Mouse (Mus musculus) bone marrow, adult 2 months (tissue): ENCODE measurements around the gene Prr13. TPM values are rescaled to one million over a fixed set of nuclear protein-coding genes. Genes with fewer than 3 reads are reported as not detected.

ENCODE experiments used
- H3K27ac ChIP-seq: fragments of 200-500 bp; 2 replicates; pipeline ENCODE4 v1.5.1; 2012; ENCODE audit warnings: low read depth, mild to moderate bottlenecking, control low read depth, inconsistent platforms, low read length; ENCODE audit not compliant: control insufficient read depth, poor library complexity, insufficient read depth
- H3K4me1 ChIP-seq: fragments of 200-500 bp; 2 replicates; pipeline ENCODE4 v1.6.1; 2011; ENCODE audit warnings: low read length; ENCODE audit not compliant: control insufficient read depth, insufficient read depth
- H3K4me3 ChIP-seq: fragments of 200-500 bp; replicated peaks from 2 replicates; pipeline ENCODE3; 2011; ENCODE audit warnings: mild to moderate bottlenecking, low read depth, low read length, control low read depth; ENCODE audit not compliant: control insufficient read depth
- CTCF ChIP-seq: fragments of 200-500 bp; IDR thresholded peaks from 2 replicates; pipeline ENCODE4 v1.5.1; 2011; ENCODE audit warnings: low read length, control low read depth; ENCODE audit not compliant: control insufficient read depth, insufficient read depth
- POLR2A ChIP-seq: fragments of 200-500 bp; IDR thresholded peaks from 2 replicates; pipeline ENCODE4 v1.6.1; 2011; ENCODE audit warnings: low read depth, mild to moderate bottlenecking, control low read depth, low read length, borderline replicate concordance; ENCODE audit not compliant: control insufficient read depth
- WGBS: fragments of 180-500 bp; shearing (Covaris S2); methylation state at CpG from one replicate; pipeline ENCODE4 v1.1.7; 2018; 5-methylcytosine and 5-hydroxymethylcytosine counted together
- polyA plus RNA-seq: library from polyadenylated mRNA; stranded (reverse); fragments of >200 nt; gene quantifications from 2 replicates; pipeline ENCODE4 v1.2.4, GENCODE M21; 2011; ENCODE audit warnings: low replicate concordance; ENCODE audit not compliant: missing spikeins, insufficient read depth, insufficient read length

Gene Prr13
- polyA plus RNA-seq, 1 experiment = 251 TPM

DNA sequence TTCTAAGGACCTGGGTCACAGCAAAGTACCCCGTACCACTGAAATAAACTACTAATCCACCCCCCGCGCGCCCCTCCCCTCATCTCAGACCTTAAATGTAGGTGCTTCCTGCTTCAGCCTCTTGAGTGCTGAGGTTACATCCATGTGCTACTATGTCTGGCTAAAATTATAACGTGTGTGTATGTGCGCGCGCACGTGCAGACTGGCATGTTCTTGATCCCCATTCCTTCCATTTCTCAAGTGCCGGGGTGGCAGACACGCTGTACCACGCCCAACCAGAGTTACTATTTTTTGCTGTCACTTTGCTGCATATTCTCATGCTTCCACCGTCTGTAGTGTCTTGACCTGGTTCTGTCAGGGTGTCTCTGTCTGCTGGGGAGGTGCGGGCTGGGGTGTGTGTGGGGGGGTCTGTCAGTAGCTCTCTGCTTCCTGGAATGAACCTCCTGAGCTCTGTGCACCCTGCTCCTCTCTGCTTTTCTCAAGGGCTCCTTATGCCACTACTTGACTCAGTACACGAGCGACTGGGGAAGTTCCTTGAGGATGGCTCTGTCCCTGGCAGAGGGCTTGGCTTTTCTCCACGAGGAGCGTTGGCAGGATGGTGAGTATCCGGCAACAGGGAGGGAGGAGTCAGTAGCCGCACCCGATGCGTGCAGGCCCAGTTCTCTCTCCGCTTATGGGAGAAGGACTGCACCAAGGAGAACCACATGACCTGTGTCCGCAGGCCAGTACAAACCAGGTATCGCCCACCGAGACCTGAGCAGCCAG is 7.0 kb upstream of the Prr13 start:
- TF ChIP-seq CTCF = no peak
- no peak for TF ChIP-seq POLR2A
- Histone ChIP-seq H3K4me3 (no peak overlapping the region), H3K27ac (no peak overlapping the region), H3K4me1 (no peaks in the 10 kb centered on the region)
- 86% methylated on average over 26 of the region's 26 CpGs for WGBS

DNA sequence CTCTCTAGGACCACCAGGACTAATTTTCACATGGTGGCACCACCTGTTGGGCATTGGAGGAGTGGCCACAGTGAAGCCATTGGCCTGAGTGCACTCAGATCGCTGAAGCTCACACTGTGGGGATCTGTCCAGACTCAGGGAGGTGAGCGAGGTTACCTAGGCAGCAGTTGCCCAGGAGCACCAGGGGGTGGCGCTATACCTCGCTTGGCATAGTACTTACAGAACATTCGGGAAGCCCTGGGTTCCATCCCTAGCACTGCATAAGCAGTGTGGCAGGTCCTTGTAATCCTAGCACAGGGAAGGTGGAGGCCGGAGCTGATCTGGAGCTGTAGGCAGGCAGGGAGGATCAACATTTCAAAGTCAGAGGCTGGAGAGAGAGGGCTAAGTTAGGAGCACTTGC is 2.8 kb upstream of the Prr13 start:
- Histone ChIP-seq H3K27ac (no peak overlapping the region), H3K4me3 (no peak overlapping the region), H3K4me1 (peaks cover 2% of the 10 kb centered on the region)
- 61% methylated on average over 6 of the region's 6 CpGs for WGBS
- TF ChIP-seq CTCF (peak; percentile 68), POLR2A (no peak)

DNA sequence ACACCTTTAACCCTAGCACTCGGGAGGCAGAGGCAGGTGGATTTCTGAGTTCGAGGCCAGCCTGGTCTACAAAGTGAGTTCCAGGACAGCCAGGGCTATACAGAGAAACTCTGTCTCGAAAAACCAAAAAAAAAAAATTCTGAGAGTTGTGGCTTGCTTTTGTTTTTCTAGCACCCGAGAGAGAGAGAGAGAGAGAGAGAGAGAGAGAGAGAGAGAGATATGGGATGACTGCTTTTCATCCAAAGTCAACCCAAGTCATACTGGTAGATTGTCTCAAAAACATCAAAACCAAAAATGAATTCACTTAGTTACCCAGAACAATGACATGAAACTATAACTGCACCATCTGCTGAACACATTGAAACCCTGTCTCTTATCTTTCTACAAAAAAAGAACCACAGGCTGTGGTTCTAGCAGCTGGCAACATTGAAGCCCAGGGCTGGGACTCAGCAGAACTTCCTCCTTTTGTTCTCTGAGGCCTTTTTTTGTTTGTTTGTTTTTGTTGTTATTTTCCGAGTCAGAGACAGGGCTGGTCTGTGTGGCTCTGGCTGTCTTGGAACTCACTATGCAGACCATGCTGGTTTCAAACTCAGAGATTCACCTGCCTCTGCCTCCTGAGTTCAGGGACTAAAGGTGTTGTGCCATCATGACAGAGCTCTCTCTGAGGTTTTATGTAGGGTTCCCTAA is 635 bp upstream of the Prr13 start:
- 20% methylated on average over 5 of the region's 5 CpGs for WGBS
- Histone ChIP-seq H3K4me1 (peaks cover 2% of the 10 kb centered on the region), H3K27ac (peak overlapping the region; percentile 83), H3K4me3 (peak overlapping the region; percentile 36)
- TF ChIP-seq CTCF = no peak
- no peak for TF ChIP-seq POLR2A

DNA sequence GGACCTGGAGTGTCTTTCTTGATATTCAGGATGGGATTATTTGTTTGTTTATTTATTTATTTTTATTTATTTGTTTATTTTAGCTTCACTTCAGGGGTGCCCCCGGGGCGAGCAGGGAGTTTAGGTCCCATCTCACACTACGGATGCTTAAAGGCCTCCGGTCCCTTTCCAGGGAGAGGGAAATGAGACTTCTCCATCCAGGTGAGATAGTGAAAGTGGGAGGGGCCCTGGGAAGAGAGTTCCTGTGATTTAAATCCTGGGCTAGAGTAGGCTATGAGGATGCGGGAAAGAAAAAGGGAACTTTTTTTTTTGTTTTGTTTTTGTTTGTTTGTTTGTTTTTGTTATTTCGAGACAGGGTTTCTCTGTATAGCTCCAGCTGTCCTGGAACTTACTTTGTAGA is 553 bp downstream of the Prr13 start:
- H3K4me3 ChIP-seq = peak overlapping the region; percentile 72
- 13% methylated on average over 6 of the region's 6 CpGs for WGBS

DNA sequence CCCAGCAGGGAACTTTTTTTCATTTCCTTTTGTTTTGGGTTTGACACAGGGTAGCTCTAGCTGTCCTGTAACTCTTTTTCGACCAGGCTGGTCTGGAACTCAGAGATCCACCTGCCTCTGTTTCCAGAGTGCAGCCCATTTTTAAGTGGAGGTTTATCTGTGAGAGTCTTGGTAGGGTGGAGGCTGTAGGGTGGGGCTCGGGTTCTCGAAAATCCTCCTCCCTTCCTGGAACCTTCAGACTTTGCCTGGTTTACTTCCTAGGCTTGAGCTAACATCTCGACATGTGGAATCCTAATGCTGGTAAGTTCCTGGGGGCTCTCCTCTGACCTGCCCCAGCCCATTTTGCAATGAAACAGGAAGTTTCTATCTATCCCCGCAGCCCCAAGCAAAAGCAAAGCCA is 1.0 kb downstream of the Prr13 start:
- peak overlapping the region; percentile 67 for H3K4me3 ChIP-seq
- peaks cover 2% of the 10 kb centered on the region for H3K4me1 ChIP-seq
- WGBS = 2% methylated on average over 5 of the region's 5 CpGs
- H3K27ac ChIP-seq = peak overlapping the region; percentile 54
- TF ChIP-seq POLR2A (no peak), CTCF (no peak)

More for the DNA sequence above, 553 bp downstream of the Prr13 start:
- TF ChIP-seq CTCF = no peak
- TF ChIP-seq POLR2A = no peak
- peaks cover 2% of the 10 kb centered on the region for H3K4me1 ChIP-seq
- peak overlapping the region; percentile 54 for H3K27ac ChIP-seq

DNA sequence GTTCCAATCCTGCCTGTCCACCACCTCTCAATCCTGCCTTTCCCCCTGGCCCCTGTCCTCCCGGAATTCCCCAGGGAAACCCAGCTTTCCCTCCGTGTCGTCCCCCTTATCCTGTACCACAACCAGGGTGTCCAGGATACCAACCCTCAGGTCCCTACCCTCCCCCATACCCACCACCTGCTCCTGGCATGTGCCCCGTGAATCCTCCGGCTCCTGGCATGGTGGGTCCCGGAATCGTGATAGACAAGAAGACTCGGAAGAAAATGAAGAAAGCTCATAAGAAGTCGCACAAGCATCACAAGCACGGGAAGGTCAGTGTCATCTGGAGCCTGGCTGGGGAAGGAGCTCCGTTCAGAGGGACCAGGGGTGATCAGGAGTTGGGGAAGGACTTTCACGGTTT is 1.6 kb downstream of the Prr13 start:
- WGBS = 37% methylated on average over 12 of the region's 12 CpGs
- Histone ChIP-seq H3K4me3 (peak overlapping the region; percentile 67), H3K27ac (peak overlapping the region; percentile 49), H3K4me1 (peaks cover 2% of the 10 kb centered on the region)
- TF ChIP-seq POLR2A (no peak), CTCF (no peak)

DNA sequence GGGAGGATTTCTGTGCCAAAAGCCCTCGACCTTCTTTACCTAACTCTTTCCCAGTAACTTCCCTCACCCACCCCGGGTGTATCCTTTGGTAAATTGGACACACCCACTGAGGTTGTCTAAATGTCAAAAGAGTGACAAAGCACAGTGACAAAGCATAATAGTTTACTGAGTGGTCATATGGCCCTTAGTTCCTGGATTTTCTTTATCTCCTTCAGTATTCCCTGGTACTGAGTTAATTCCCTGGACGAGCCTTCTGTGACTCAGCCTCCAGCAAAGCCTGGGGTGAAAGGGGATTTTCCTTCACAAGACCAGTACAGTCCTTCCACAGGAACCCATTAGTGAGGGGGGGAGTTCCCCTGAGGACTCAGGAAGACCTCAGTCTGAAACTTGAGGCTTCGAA is 2.1 kb downstream of the Prr13 start:
- H3K27ac ChIP-seq = peak overlapping the region; percentile 53; the same call in 1 of the 2 replicates
- TF ChIP-seq POLR2A (no peak), CTCF (no peak)
- WGBS = 6% methylated on average over 4 of the region's 4 CpGs
- peaks cover 2% of the 10 kb centered on the region for H3K4me1 ChIP-seq
- H3K4me3 ChIP-seq = peak overlapping the region; percentile 67

DNA sequence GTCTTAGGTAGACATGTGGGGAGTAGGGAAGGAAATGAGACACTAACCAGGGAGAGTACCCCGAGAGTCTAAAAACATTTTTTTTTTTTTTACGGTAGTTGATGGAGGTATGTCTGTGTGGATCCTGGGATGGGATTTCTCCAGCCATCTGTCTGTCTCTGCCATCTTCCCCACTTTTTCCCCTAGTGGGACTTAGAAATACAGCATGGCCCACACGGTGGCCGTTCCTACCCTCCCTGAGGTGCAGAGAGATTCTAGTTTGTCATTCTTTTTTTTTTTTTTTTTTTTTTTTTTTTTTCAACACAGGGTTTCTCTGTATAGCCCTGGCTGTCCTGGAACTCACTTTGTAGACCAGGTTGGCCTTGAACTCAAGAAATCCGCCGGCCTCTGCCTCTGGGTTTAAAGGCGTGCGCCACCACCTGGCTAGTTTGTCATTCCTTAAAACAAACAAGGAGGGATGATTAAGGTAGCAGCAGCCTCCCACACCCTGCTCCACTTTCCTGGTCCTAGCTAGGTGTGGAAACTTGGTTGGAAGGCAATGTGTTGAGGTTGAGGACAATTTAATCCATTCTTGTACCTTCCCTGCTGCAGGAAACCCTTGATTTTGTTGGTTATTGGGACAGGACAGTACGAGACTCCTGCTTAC is 2.7 kb downstream of the Prr13 start:
- WGBS = 63% methylated on average over 9 of the region's 9 CpGs
- Histone ChIP-seq H3K27ac (peak overlapping the region; percentile 53; the same call in 1 of the 2 replicates), H3K4me1 (peaks cover 2% of the 10 kb centered on the region), H3K4me3 (peak overlapping the region; percentile 51)
- no peak for TF ChIP-seq POLR2A
- no peak for TF ChIP-seq CTCF
